Mouse (Mus musculus) forebrain, embryonic 13.5 days (tissue): ENCODE results near the gene Mvp. TPM values are rescaled to one million over a fixed set of nuclear protein-coding genes. Genes with fewer than 3 reads are reported as not detected.

Source experiments
- ATAC-seq: fragments of 200-750 bp; cut with Nextera tagmentation; 2 replicates; pipeline ENCODE4 v1.8.0; 2017
- H3K27ac ChIP-seq: fragments of 300-500 bp; sonication (generic); 2 replicates; pipeline ENCODE4 v1.5.1; 2015; ENCODE audit warnings: inconsistent platforms, mild to moderate bottlenecking, moderate library complexity
- H3K27me3 ChIP-seq: fragments of 300-500 bp; sonication (generic); 2 replicates; pipeline ENCODE4 v1.6.1; 2015; ENCODE audit warnings: mild to moderate bottlenecking, inconsistent platforms
- H3K36me3 ChIP-seq: fragments of 300-500 bp; sonication (generic); 2 replicates; pipeline ENCODE4 v1.6.1; 2015; ENCODE audit warnings: mild to moderate bottlenecking, inconsistent platforms; ENCODE audit not compliant: poor library complexity, severe bottlenecking
- H3K4me1 ChIP-seq: fragments of 300-500 bp; sonication (generic); 2 replicates; pipeline ENCODE4 v1.6.1; 2015; ENCODE audit warnings: inconsistent platforms
- H3K4me2 ChIP-seq: fragments of 300-500 bp; sonication (generic); 2 replicates; pipeline ENCODE4 v1.6.1; 2015; ENCODE audit warnings: inconsistent platforms, mild to moderate bottlenecking, moderate library complexity
- H3K4me3 ChIP-seq: fragments of 300-500 bp; sonication (generic); 2 replicates; pipeline ENCODE4 v1.5.1; 2015; ENCODE audit warnings: mild to moderate bottlenecking, inconsistent platforms
- H3K9ac ChIP-seq: fragments of 300-500 bp; sonication (generic); 2 replicates; pipeline ENCODE4 v1.6.1; 2015; ENCODE audit warnings: mild to moderate bottlenecking, inconsistent platforms
- H3K9me3 ChIP-seq: fragments of 300-500 bp; sonication (generic); replicated peaks from 2 replicates; pipeline ENCODE4 v1.6.1; 2016; ENCODE audit warnings: inconsistent platforms
- WGBS: fragments of 180-500 bp; shearing (Covaris S2); methylation state at CpG from one replicate; pipeline ENCODE4 v1.1.7; 2015; 5-methylcytosine and 5-hydroxymethylcytosine counted together
- polyA plus RNA-seq: library from polyadenylated mRNA; unstranded; fragments of >200 nt; fragmentation: Nextera tagmentation; extraction: Ambion mirVana; gene quantifications from 2 replicates; pipeline ENCODE4 v1.2.1, GENCODE M21; 2015

Mvp gene
- polyA plus RNA-seq, 1 experiment from 2014 or later, result 3.2 TPM

GRCm38 (mm10) chr7:127007313-127008024 lies 7.0 kb downstream of the Mvp start:
- Histone ChIP-seq H3K4me2 (no peak overlapping the region), H3K9me3 (no peaks in the 10 kb centered on the region), H3K4me1 (peaks cover 8% of the 10 kb centered on the region; the same call in 1 of the 2 replicates), H3K27me3 (no peaks in the 10 kb centered on the region), H3K36me3 (peaks cover 3% of the 10 kb centered on the region; the same call in 1 of the 2 replicates), H3K27ac (peak overlapping the region; percentile 76), H3K4me3 (no peak overlapping the region), H3K9ac (no peak overlapping the region)
- ATAC-seq, result no peak
- 89% methylated on average over 6 of the region's 6 CpGs for WGBS

GRCm38 (mm10) chr7:127004122-127004875 lies 10.1 kb downstream of the Mvp start:
- ATAC-seq, result no peak
- H3K27ac ChIP-seq, result no peak overlapping the region
- H3K9ac ChIP-seq, result no peak overlapping the region
- H3K4me2 ChIP-seq, result no peak overlapping the region
- no peak overlapping the region for H3K4me3 ChIP-seq
- H3K27me3 ChIP-seq, result no peaks in the 10 kb centered on the region
- H3K9me3 ChIP-seq, result no peaks in the 10 kb centered on the region
- WGBS, result 91% methylated on average over 4 of the region's 4 CpGs
- peaks cover 8% of the 10 kb centered on the region; the same call in 1 of the 2 replicates for H3K4me1 ChIP-seq
- H3K36me3 ChIP-seq, result no peaks in the 10 kb centered on the region

DNA sequence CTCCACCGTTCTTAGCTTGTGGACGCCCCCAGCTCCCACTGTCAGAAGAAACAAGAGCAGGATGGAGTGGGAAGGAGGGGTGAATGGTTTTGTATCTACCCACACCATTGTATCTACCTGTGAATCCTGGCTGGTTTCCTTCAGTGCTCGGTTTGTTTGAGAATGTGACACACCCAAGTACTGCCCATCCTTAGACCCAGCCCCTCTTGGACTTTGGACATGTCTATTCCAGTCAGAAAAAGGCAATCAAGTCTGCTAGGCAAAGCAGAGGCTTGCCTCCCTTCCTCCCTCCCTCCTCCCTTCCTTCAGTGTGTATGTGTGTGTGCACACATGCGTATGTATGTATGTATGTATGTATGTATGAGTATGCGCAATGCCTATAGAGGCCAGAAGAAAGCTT lies 10.8 kb downstream of the Mvp start:
- WGBS, result 87% methylated on average over 5 of the region's 5 CpGs
- Histone ChIP-seq H3K27me3 (no peaks in the 10 kb centered on the region), H3K4me1 (peaks cover 2% of the 10 kb centered on the region; the same call in 1 of the 2 replicates), H3K9ac (no peak overlapping the region), H3K36me3 (no peaks in the 10 kb centered on the region), H3K9me3 (no peaks in the 10 kb centered on the region), H3K27ac (no peak overlapping the region), H3K4me2 (no peak overlapping the region), H3K4me3 (no peak overlapping the region)
- no peak for ATAC-seq

- 0 out of 2 replicates have a peak, but pooled peaks cover 3% of the 10 kb centered on the region for H3K9me3 ChIP-seq
- no peaks in the 10 kb centered on the region for H3K4me1 ChIP-seq
- WGBS, result 86% methylated on average over 10 of the region's 10 CpGs
- no peaks in the 10 kb centered on the region for H3K27me3 ChIP-seq
- H3K4me2 ChIP-seq, result no peak overlapping the region
- H3K9ac ChIP-seq, result no peak overlapping the region
- no peak for ATAC-seq
- H3K36me3 ChIP-seq, result no peaks in the 10 kb centered on the region
- no peak overlapping the region for H3K4me3 ChIP-seq
- H3K27ac ChIP-seq, result no peak overlapping the region
Measured at GRCm38 (mm10) chr7:126999568-126999967, 14.9 kb downstream of the Mvp start.

DNA sequence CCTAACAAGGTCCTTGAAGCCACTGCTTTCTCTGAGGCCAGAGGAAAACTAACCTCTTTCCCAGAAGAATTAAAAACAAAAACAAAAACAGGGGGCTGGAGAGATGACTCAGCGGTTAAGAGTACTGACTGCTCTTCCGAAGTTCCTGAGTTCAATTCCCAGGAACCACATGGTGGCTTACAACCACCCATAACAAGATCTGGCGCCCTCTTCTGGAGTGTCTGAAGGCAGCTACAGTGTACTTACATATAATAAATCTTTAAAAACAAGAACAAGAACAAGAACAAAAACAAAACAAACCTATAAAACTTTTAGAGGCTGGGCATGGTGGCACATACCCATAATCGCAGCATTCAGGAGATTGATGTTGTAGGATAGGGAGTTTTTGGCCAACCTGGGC lies 18.0 kb downstream of the Mvp start:
- Histone ChIP-seq H3K27me3 (no peaks in the 10 kb centered on the region), H3K36me3 (no peaks in the 10 kb centered on the region), H3K4me3 (no peak overlapping the region), H3K9me3 (0 out of 2 replicates have a peak, but pooled peaks cover 3% of the 10 kb centered on the region), H3K27ac (no peak overlapping the region), H3K4me1 (no peaks in the 10 kb centered on the region), H3K9ac (no peak overlapping the region), H3K4me2 (no peak overlapping the region)
- WGBS, result 84% methylated on average over 4 of the region's 4 CpGs
- ATAC-seq, result no peak

- Histone ChIP-seq H3K36me3 (no peaks in the 10 kb centered on the region), H3K27ac (no peak overlapping the region)
- 70% methylated on average over 8 of the region's 8 CpGs for WGBS
Measured at GRCm38 (mm10) chr7:126988816-126989215, 25.6 kb downstream of the Mvp start.

GRCm38 (mm10) chr7:126986319-126986718 lies 28.1 kb downstream of the Mvp start:
- 39% methylated on average over 9 of the region's 9 CpGs for WGBS
- peaks cover under 1% of the 10 kb centered on the region; the same call in 1 of the 2 replicates for H3K36me3 ChIP-seq
- H3K4me2 ChIP-seq, result no peak overlapping the region
- no peaks in the 10 kb centered on the region for H3K27me3 ChIP-seq
- no peak overlapping the region for H3K9ac ChIP-seq
- no peaks in the 10 kb centered on the region for H3K9me3 ChIP-seq
- no peak for ATAC-seq
- no peak overlapping the region for H3K4me3 ChIP-seq
- no peaks in the 10 kb centered on the region for H3K4me1 ChIP-seq
- no peak overlapping the region for H3K27ac ChIP-seq

More at GRCm38 (mm10) chr7:126988816-126989215, 25.6 kb downstream of the Mvp start:
- Histone ChIP-seq H3K4me2 (no peak overlapping the region), H3K4me3 (no peak overlapping the region), H3K4me1 (no peaks in the 10 kb centered on the region), H3K27me3 (no peaks in the 10 kb centered on the region), H3K9me3 (no peaks in the 10 kb centered on the region), H3K9ac (no peak overlapping the region)
- no peak for ATAC-seq

- Histone ChIP-seq H3K27ac (no peak overlapping the region), H3K4me3 (no peak overlapping the region), H3K9me3 (no peaks in the 10 kb centered on the region), H3K4me2 (no peak overlapping the region), H3K9ac (no peak overlapping the region), H3K36me3 (peaks cover 14% of the 10 kb centered on the region), H3K4me1 (no peaks in the 10 kb centered on the region), H3K27me3 (no peaks in the 10 kb centered on the region)
- ATAC-seq, result no peak
- WGBS, result 68% methylated on average over 10 of the region's 10 CpGs
Measured at GRCm38 (mm10) chr7:126984667-126985444, 29.6 kb downstream of the Mvp start.

DNA sequence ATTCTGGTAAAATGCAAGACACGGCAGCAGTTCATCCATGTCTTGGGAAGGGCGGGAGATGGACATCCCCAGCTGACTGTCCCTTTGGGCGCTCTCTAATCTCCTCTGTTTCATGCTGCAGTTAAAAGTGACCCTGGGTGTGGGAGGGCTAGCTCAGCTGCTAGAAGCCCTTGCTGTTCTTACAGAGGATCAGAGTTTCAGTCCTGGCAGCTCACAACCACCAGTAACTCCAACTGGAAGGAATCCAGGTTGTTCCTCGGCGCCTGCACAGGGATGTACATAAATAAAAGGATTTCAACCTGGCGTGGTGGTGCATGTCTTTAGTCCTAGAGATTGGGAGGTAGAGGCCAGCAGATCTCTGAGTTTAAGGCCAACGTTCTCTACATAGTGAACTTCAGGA lies 31.3 kb downstream of the Mvp start:
- H3K9me3 ChIP-seq, result no peaks in the 10 kb centered on the region
- 80% methylated on average over 7 of the region's 7 CpGs for whole genome bisulfite sequencing
- H3K27ac ChIP-seq, result no peak overlapping the region
- peaks cover 31% of the 10 kb centered on the region for H3K36me3 ChIP-seq
- no peak overlapping the region for H3K9ac ChIP-seq
- no peaks in the 10 kb centered on the region for H3K27me3 ChIP-seq
- H3K4me2 ChIP-seq, result no peak overlapping the region
- H3K4me3 ChIP-seq, result no peak overlapping the region
- H3K4me1 ChIP-seq, result no peaks in the 10 kb centered on the region
- ATAC-seq, result no peak

GRCm38 (mm10) chr7:126982054-126982453 lies 32.4 kb downstream of the Mvp start:
- ATAC-seq, result no peak

GRCm38 (mm10) chr7:126981601-126982000 lies 32.8 kb downstream of the Mvp start:
- Histone ChIP-seq H3K4me3 (no peak overlapping the region), H3K4me2 (no peak overlapping the region), H3K27ac (no peak overlapping the region), H3K9ac (no peak overlapping the region), H3K36me3 (peaks cover 34% of the 10 kb centered on the region), H3K4me1 (peaks cover 7% of the 10 kb centered on the region), H3K27me3 (no peaks in the 10 kb centered on the region), H3K9me3 (no peaks in the 10 kb centered on the region)
- WGBS, result 97% methylated on average over 2 of the region's 2 CpGs
- ATAC-seq, result no peak

More at GRCm38 (mm10) chr7:126982054-126982453, 32.4 kb downstream of the Mvp start:
- no peak overlapping the region for H3K27ac ChIP-seq
- H3K27me3 ChIP-seq, result no peaks in the 10 kb centered on the region
- H3K4me1 ChIP-seq, result peaks cover 5% of the 10 kb centered on the region
- 87% methylated on average over 4 of the region's 4 CpGs for WGBS
- H3K9me3 ChIP-seq, result no peaks in the 10 kb centered on the region
- no peak overlapping the region for H3K4me3 ChIP-seq
- no peak overlapping the region for H3K9ac ChIP-seq
- H3K36me3 ChIP-seq, result peaks cover 34% of the 10 kb centered on the region
- H3K4me2 ChIP-seq, result no peak overlapping the region

DNA sequence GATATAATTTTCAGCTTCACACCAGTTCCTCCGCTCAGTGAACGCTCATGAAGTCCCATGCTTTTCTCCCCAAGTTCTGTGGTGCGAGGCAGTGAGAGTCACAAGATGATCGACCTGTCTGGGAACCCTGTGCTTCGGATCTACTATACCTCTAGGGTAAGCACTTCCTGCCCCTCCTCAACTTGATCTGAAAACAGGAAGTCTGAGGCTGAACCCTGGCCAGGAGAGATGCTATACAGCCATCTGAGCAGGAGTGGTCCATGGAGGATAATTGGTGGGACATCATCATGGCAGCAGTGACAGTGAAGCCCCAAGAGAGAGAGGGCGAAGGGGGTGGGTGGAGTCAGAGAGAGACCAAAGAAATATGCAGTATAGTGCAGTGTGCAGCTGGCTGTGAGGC lies 35.6 kb downstream of the Mvp start:
- H3K27me3 ChIP-seq, result no peaks in the 10 kb centered on the region
- no peak overlapping the region for H3K9ac ChIP-seq
- H3K4me3 ChIP-seq, result no peak overlapping the region
- no peak overlapping the region for H3K27ac ChIP-seq
- H3K36me3 ChIP-seq, result peaks cover 34% of the 10 kb centered on the region
- WGBS, result 98% methylated on average over 6 of the region's 6 CpGs
- H3K4me1 ChIP-seq, result peaks cover 12% of the 10 kb centered on the region
- no peaks in the 10 kb centered on the region for H3K9me3 ChIP-seq
- no peak for ATAC-seq
- no peak overlapping the region for H3K4me2 ChIP-seq
